Mouse (Mus musculus) cortical plate, adult 2 months (tissue): ENCODE data around the gene Rhbdf2.

ENCODE experiments used
- CTCF ChIP-seq: fragments of 200-500 bp; IDR thresholded peaks from 2 replicates; pipeline ENCODE4 v1.5.1; 2011; ENCODE audit warnings: mild to moderate bottlenecking, control low read depth, low read length; ENCODE audit not compliant: insufficient read depth; ENCODE audit errors: extremely low read depth
- POLR2A ChIP-seq: fragments of 200-500 bp; IDR thresholded peaks from 2 replicates; pipeline ENCODE4 v1.6.1; 2011; ENCODE audit warnings: mild to moderate bottlenecking, low read length, control low read depth; ENCODE audit not compliant: insufficient read depth; ENCODE audit errors: extremely low read depth

- TF ChIP-seq CTCF (no peak), POLR2A (no peak)
Observed at GRCm38 (mm10) chr11:116659027-116659621, 32.3 kb upstream of the Rhbdf2 start.
